Mouse (Mus musculus) liver, adult 2 months (tissue): ENCODE measurements around the gene Atp6v0e2. TPM values are rescaled to one million over a fixed set of nuclear protein-coding genes. Genes with fewer than 3 reads are reported as not detected.

ENCODE experiments used
- DNase-seq: peaks from one replicate; pipeline ENCODE4 v3.0.0-alpha.2; 2011; ENCODE audit warnings: low read depth, low spot score; ENCODE audit errors: extremely low read depth
- H3K27ac ChIP-seq: fragments of 200-500 bp; replicated peaks from 2 replicates; pipeline ENCODE4 v1.5.1; 2012; ENCODE audit warnings: low read depth, mild to moderate bottlenecking, control low read depth, inconsistent platforms, low read length; ENCODE audit not compliant: insufficient read depth
- H3K27me3 ChIP-seq: fragments of 200-500 bp; 2 replicates; pipeline ENCODE4 v1.6.1; 2012; ENCODE audit warnings: mild to moderate bottlenecking, moderate library complexity, low read length, inconsistent platforms; ENCODE audit not compliant: control insufficient read depth, insufficient read depth
- H3K36me3 ChIP-seq: fragments of 200-500 bp; 2 replicates; pipeline ENCODE4 v1.6.1; 2012; ENCODE audit warnings: low read length, inconsistent platforms; ENCODE audit not compliant: control insufficient read depth, insufficient read depth
- H3K4me1 ChIP-seq: fragments of 200-500 bp; 2 replicates; pipeline ENCODE4 v1.6.1; 2011; ENCODE audit warnings: low read length; ENCODE audit not compliant: control insufficient read depth, insufficient read depth
- H3K4me3 ChIP-seq: fragments of 200-500 bp; 2 replicates; pipeline ENCODE4 v1.5.1; 2011; ENCODE audit warnings: low read depth, mild to moderate bottlenecking, control low read depth, low read length, moderate library complexity; ENCODE audit not compliant: insufficient read depth
- H3K79me2 ChIP-seq: fragments of 200-500 bp; 2 replicates; pipeline ENCODE4 v1.6.1; 2012; ENCODE audit warnings: inconsistent platforms, mild to moderate bottlenecking, low read length, moderate library complexity; ENCODE audit not compliant: control insufficient read depth, insufficient read depth
- H3K9ac ChIP-seq: fragments of 200-500 bp; 2 replicates; pipeline ENCODE4 v1.6.1; 2012; ENCODE audit warnings: low read depth, mild to moderate bottlenecking, control low read depth, inconsistent platforms, low read length
- CTCF ChIP-seq: fragments of 200-500 bp; IDR thresholded peaks from 2 replicates; pipeline ENCODE4 v1.5.1; 2011; ENCODE audit warnings: low read depth, low read length, control low read depth
- POLR2A ChIP-seq: fragments of 200-500 bp; IDR thresholded peaks from 2 replicates; pipeline ENCODE4 v1.6.1; 2011; ENCODE audit warnings: low read length, control low read depth; ENCODE audit not compliant: insufficient read depth; ENCODE audit errors: extremely low read depth
- WGBS: fragments of 180-500 bp; shearing (Covaris S2); methylation state at CpG from one replicate; pipeline ENCODE4 v1.1.7; 2018; 5-methylcytosine and 5-hydroxymethylcytosine counted together
- polyA plus RNA-seq: library from polyadenylated mRNA; depleted of rRNA; stranded (reverse); fragments of >200 nt; gene quantifications from 2 replicates; pipeline ENCODE4 v1.2.3, GENCODE M21; 2012
- total RNA-seq: library from RNA; depleted of rRNA; stranded (reverse); fragments of >200 nt; gene quantifications from 2 replicates; pipeline ENCODE4 v1.2.3, GENCODE M21; 2014

Atp6v0e2 gene
- total and polyA plus RNA-seq, 2 experiments: 0.37 to 1.7 TPM

GRCm38 (mm10) chr6:48542631-48543030 lies 5.2 kb downstream of the Atp6v0e2 start:
- DNase-seq: no peak
- Histone ChIP-seq H3K27me3 (no peaks in the 10 kb centered on the region), H3K79me2 (no peaks in the 10 kb centered on the region), H3K4me1 (peaks cover 41% of the 10 kb centered on the region), H3K9ac (no peak overlapping the region), H3K27ac (peak overlapping the region; percentile 37; the same call in 1 of the 2 replicates), H3K36me3 (no peaks in the 10 kb centered on the region), H3K4me3 (no peak overlapping the region)
- TF ChIP-seq CTCF (no peak), POLR2A (no peak)
- WGBS: 85% methylated on average over 3 of the region's 3 CpGs

GRCm38 (mm10) chr6:48545251-48545650 lies 7.8 kb downstream of the Atp6v0e2 start:
- H3K79me2 ChIP-seq: no peaks in the 10 kb centered on the region
- H3K36me3 ChIP-seq: no peaks in the 10 kb centered on the region
- TF ChIP-seq CTCF (no peak), POLR2A (no peak)
- no peak overlapping the region for H3K9ac ChIP-seq
- no peak overlapping the region for H3K4me3 ChIP-seq
- peaks cover 52% of the 10 kb centered on the region for H3K4me1 ChIP-seq
- peak; percentile 92 for DNase-seq
- 20% methylated on average over 5 of the region's 5 CpGs for WGBS
- peak overlapping the region; percentile 22; the same call in 1 of the 2 replicates for H3K27ac ChIP-seq
- no peaks in the 10 kb centered on the region for H3K27me3 ChIP-seq

GRCm38 (mm10) chr6:48546271-48546670 lies 8.9 kb downstream of the Atp6v0e2 start:
- WGBS: 29% methylated on average over 1 of the region's 1 CpGs
- peak; percentile 61 for DNase-seq
- H3K79me2 ChIP-seq: no peaks in the 10 kb centered on the region
- no peak overlapping the region for H3K4me3 ChIP-seq
- no peaks in the 10 kb centered on the region for H3K36me3 ChIP-seq
- H3K27me3 ChIP-seq: no peaks in the 10 kb centered on the region
- no peak for TF ChIP-seq POLR2A
- TF ChIP-seq CTCF: peak; percentile 26; the same call in 1 of the 2 replicates
- no peak overlapping the region for H3K27ac ChIP-seq
- peaks cover 50% of the 10 kb centered on the region for H3K4me1 ChIP-seq
- no peak overlapping the region for H3K9ac ChIP-seq

- Histone ChIP-seq H3K27ac (no peak overlapping the region), H3K27me3 (no peaks in the 10 kb centered on the region), H3K36me3 (no peaks in the 10 kb centered on the region), H3K9ac (no peak overlapping the region), H3K4me1 (peaks cover 45% of the 10 kb centered on the region), H3K4me3 (no peak overlapping the region), H3K79me2 (no peaks in the 10 kb centered on the region)
- 28% methylated on average over 4 of the region's 4 CpGs for WGBS
- no peak for TF ChIP-seq POLR2A
- no peak for TF ChIP-seq CTCF
- DNase-seq: no peak
Observed at GRCm38 (mm10) chr6:48546858-48547257, 9.4 kb downstream of the Atp6v0e2 start.

GRCm38 (mm10) chr6:48548314-48548713 lies 10.9 kb downstream of the Atp6v0e2 start:
- peak; percentile 94 for DNase-seq
- Histone ChIP-seq H3K27me3 (no peaks in the 10 kb centered on the region), H3K4me3 (no peak overlapping the region), H3K79me2 (no peaks in the 10 kb centered on the region), H3K4me1 (peaks cover 31% of the 10 kb centered on the region), H3K27ac (peak overlapping the region; percentile 74), H3K9ac (no peak overlapping the region), H3K36me3 (no peaks in the 10 kb centered on the region)
- no peak for TF ChIP-seq POLR2A
- TF ChIP-seq CTCF: no peak
- 28% methylated on average over 6 of the region's 6 CpGs for WGBS

- Histone ChIP-seq H3K9ac (no peak overlapping the region), H3K4me1 (peaks cover 19% of the 10 kb centered on the region), H3K27ac (no peak overlapping the region), H3K4me3 (no peak overlapping the region), H3K36me3 (no peaks in the 10 kb centered on the region), H3K27me3 (no peaks in the 10 kb centered on the region), H3K79me2 (no peaks in the 10 kb centered on the region)
- WGBS: 88% methylated on average over 4 of the region's 4 CpGs
- TF ChIP-seq POLR2A: no peak
- no peak for TF ChIP-seq CTCF
- peak; percentile 55 for DNase-seq
Observed at GRCm38 (mm10) chr6:48552918-48553317, 15.5 kb downstream of the Atp6v0e2 start.
